Mouse (Mus musculus): ENCODE results near the gene Gm32742. TPM values are rescaled to one million over a fixed set of nuclear protein-coding genes. Genes with fewer than 3 reads are reported as not detected.

Gene Gm32742
- polyA plus RNA-seq, 1 experiment: not detected

DNA sequence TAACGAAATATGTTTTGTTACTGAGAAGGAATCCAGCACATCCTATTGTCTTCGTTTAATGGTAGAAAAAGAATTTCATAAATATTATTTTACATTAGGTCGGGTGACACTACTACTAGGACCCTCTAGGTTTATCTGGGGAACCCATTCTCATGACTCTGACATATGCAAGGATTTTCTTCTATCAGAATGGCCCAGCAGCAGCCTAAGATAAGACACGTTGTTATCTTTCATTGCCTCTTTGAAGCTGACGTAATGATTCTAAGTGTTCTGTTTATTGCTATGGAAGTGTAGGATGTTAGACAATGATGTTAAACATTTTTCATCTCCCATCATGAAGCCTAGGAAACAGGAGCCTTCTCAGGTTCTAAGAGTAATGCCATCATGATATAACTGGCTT, 71.6 kb downstream of the Gm32742 start:
- H3K4me1 ChIP-seq (ENCODE audit: control insufficient read depth): peaks cover 5% of the 10 kb centered on the region
- no peaks in the 10 kb centered on the region for H3K36me3 ChIP-seq (ENCODE audit: control insufficient read depth)
- no peaks in the 10 kb centered on the region for H3K9me3 ChIP-seq (ENCODE audit: control insufficient read depth, low read length)
- no peak for TF ChIP-seq TAL1 (IDR thresholded peaks at IDR 0.05; ENCODE audit: low read length)
- no peak for TF ChIP-seq GATA1 (IDR thresholded peaks at IDR 0.05; ENCODE audit: low read length)
- H3K4me3 ChIP-seq (replicated peaks): no peak overlapping the region
- peaks cover 10% of the 10 kb centered on the region for H3K27me3 ChIP-seq (ENCODE audit: control insufficient read depth)

DNA sequence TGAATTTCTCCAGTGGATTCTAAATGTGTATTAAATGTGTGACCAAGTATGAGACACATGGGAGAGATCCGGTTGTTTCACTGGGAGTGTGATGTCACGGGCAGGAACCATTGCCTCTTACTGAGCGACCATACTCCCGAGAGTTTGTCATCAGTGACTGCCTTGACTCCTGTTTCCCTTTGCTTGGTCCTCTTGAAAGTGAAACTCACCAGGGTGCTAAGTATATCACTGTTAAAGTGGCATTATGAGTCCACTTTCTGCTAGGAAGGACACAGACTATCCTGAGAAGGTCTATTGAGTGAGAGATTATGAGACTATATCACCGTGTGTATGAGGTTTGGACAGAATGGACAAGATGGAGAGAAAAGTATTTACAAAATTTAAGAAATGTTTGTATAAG, 83.7 kb downstream of the Gm32742 start:
- no peaks in the 10 kb centered on the region for H3K9me3 ChIP-seq (ENCODE audit: control insufficient read depth, low read length)
- no peaks in the 10 kb centered on the region for H3K36me3 ChIP-seq (ENCODE audit: control insufficient read depth)
- H3K27me3 ChIP-seq (ENCODE audit: control insufficient read depth): peaks cover 7% of the 10 kb centered on the region
- H3K4me1 ChIP-seq (ENCODE audit: control insufficient read depth): peaks cover 11% of the 10 kb centered on the region
- TF ChIP-seq TAL1 (IDR thresholded peaks at IDR 0.05; ENCODE audit: low read length): no peak
- no peak for TF ChIP-seq GATA1 (IDR thresholded peaks at IDR 0.05; ENCODE audit: low read length)
- no peak overlapping the region for H3K4me3 ChIP-seq (replicated peaks)

Other genes with a start within 250 kb of the Gm32742 start
- 1.0 and 1.2 TPM in 2 replicates for gene Sik2, start 156.4 kb downstream of the Gm32742 start, polyA plus RNA-seq (2012)
- not detected in 2 replicates for gene Btg4, start 104.6 kb downstream of the Gm32742 start, polyA plus RNA-seq (2012)
- not detected in 2 replicates for gene Layn, start 88.4 kb downstream of the Gm32742 start, polyA plus RNA-seq (2012)
- gene 4833427G06Rik, start 63.4 kb downstream of the Gm32742 start, polyA plus RNA-seq (2012): not detected in 2 replicates
- gene Pou2af1, start 48.2 kb upstream of the Gm32742 start, polyA plus RNA-seq (2012): 0.07 and 0.10 TPM in 2 replicates
- not detected in 2 replicates for gene Colca2, start 113.1 kb upstream of the Gm32742 start, polyA plus RNA-seq (2012)
- gene 1810046K07Rik, start 163.4 kb upstream of the Gm32742 start, polyA plus RNA-seq (2012): 0.05 and 0.08 TPM in 2 replicates

All from erythroblast, embryonic 14.5 days (primary cell).